Comparison of ENCODE assay signal across 30 mouse cellular contexts in genomic region chr4:108052673-108053072, GRCm38 (mm10). TPM values are rescaled to one million over a fixed set of nuclear protein-coding genes. Genes with fewer than 3 reads are reported as not detected.
DNase-seq lines count a peak whose midpoint lies in the region; ATAC-seq and TF ChIP-seq lines count a peak whose summit lies in the region.
"Had no signal": no experiment of that assay in that cellular context is flagged by ENCODE, and none has a peak within 500 bp of the region (broad histone marks: within the 10 kb centered on the region; RNA-seq: fewer than 3 reads in every experiment).

No protein-coding gene starts in this region.

- no peak for ATAC-seq in heart, embryonic 13.5 days (ENCODE audit: extremely low read depth, insufficient number of reproducible peaks, low FRiP score, low TSS enrichment)
- ATAC-seq in liver, postnatal 0 days, result no peak
- ATAC-seq: forebrain, postnatal 0 days; intestine, postnatal 0 days; Patski had no signal

- H3K4me1 ChIP-seq in heart, embryonic 10.5 days, result peaks cover 24% of the 10 kb centered on the region
- H3K4me1 ChIP-seq in heart, embryonic 13.5 days, result peaks cover 20% of the 10 kb centered on the region
- peaks cover 13% of the 10 kb centered on the region for H3K4me1 ChIP-seq in liver, adult 2 months (ENCODE audit: control insufficient read depth, insufficient read depth, low read length)
- H3K4me1 ChIP-seq in liver, postnatal 0 days (ENCODE audit: insufficient read depth), result no peaks in the 10 kb centered on the region
- H3K4me1 ChIP-seq: embryonic facial prominence, embryonic 10.5 days; embryonic facial prominence, embryonic 13.5 days; hindbrain, embryonic 12.5 days; hindbrain, embryonic 15.5 days had no signal

- no peaks in the 10 kb centered on the region for H3K79me2 ChIP-seq in liver, adult 2 months (ENCODE audit: control insufficient read depth, insufficient read depth, low read length)

- intact Hi-C loops in heart, postnatal 14 days (cut with DNase I), result no loop called here

- WGBS in heart, embryonic 10.5 days, result 48% methylated on average over 8 of the region's 8 CpGs
- 30% methylated on average over 8 of the region's 8 CpGs for WGBS in heart, embryonic 13.5 days
- WGBS in liver, adult 2 months, result 46% methylated on average over 8 of the region's 8 CpGs
- WGBS in liver, postnatal 0 days (ENCODE audit: insufficient replicate concordance), result 74% methylated on average over 8 of the region's 8 CpGs

- peak; percentile 86 for DNase-seq in heart, embryonic 10.5 days (ENCODE audit: low spot score)
- no peak for DNase-seq in heart, adult 11 months
- DNase-seq in heart, postnatal 14 days, result no peak
- peak; percentile 27 for DNase-seq in liver, adult 2 months (ENCODE audit: extremely low read depth, low read depth, low spot score)
- no peak for DNase-seq in liver, postnatal 0 days
- peak; percentile 57 for DNase-seq in yolk sac, embryonic 10.5 days (ENCODE audit: low spot score)
- DNase-seq: adrenal gland, adult 2 months; adrenal gland, postnatal 14 days; B cell, adult 2 months; cerebellum, adult 11-12 months; cerebellum, adult 8-10 months; cerebellum, postnatal 10 days; cerebellum, postnatal 36 days; embryo, embryonic 11 days; forebrain, postnatal 0 days; gastrocnemius, adult 2 months; gastrocnemius, postnatal 14 days; heart, adult 2 months had no signal

- peak overlapping the region; percentile 18; the same call in 1 of the 2 replicates for H3K4me2 ChIP-seq in heart, embryonic 13.5 days
- H3K4me2 ChIP-seq in liver, postnatal 0 days (ENCODE audit: low read depth, low read length), result no peak overlapping the region
- H3K4me2 ChIP-seq: embryonic facial prominence, embryonic 13.5 days; forebrain, embryonic 12.5 days; hindbrain, embryonic 12.5 days; hindbrain, embryonic 15.5 days had no signal

- no peak for TF ChIP-seq EP300 in liver, postnatal 0 days (IDR thresholded peaks at IDR 0.05; ENCODE audit: low read depth)

- peaks cover 63% of the 10 kb centered on the region for H3K36me3 ChIP-seq in heart, embryonic 10.5 days
- peaks cover 86% of the 10 kb centered on the region for H3K36me3 ChIP-seq in heart, embryonic 13.5 days
- H3K36me3 ChIP-seq in liver, adult 2 months (ENCODE audit: control insufficient read depth, insufficient read depth, low read length), result peaks cover 91% of the 10 kb centered on the region
- peaks cover 81% of the 10 kb centered on the region for H3K36me3 ChIP-seq in liver, postnatal 0 days (replicated peaks; ENCODE audit: insufficient read depth, low read length)

- 0 out of 2 replicates have a peak overlapping the region, but pooled peaks have one; percentile 37 for H3K9ac ChIP-seq in heart, embryonic 13.5 days
- H3K9ac ChIP-seq in liver, adult 2 months (ENCODE audit: low read depth, low read length), result no peak overlapping the region
- no peak overlapping the region for H3K9ac ChIP-seq in liver, postnatal 0 days (replicated peaks)
- H3K9ac ChIP-seq: embryonic facial prominence, embryonic 13.5 days; forebrain, embryonic 12.5 days; forebrain, postnatal 0 days; hindbrain, embryonic 12.5 days; hindbrain, embryonic 15.5 days had no signal

- peak overlapping the region; percentile 59 for H3K27ac ChIP-seq in heart, embryonic 10.5 days
- H3K27ac ChIP-seq in heart, embryonic 13.5 days (replicated peaks), result peak overlapping the region; percentile 12; the same call in 1 of the 2 replicates
- H3K27ac ChIP-seq in liver, adult 2 months (replicated peaks; ENCODE audit: insufficient read depth, low read depth, low read length), result peak overlapping the region; percentile 35
- no peak overlapping the region for H3K27ac ChIP-seq in liver, postnatal 0 days (ENCODE audit: low read depth)
- H3K27ac ChIP-seq: embryonic facial prominence, embryonic 10.5 days; embryonic facial prominence, embryonic 13.5 days; forebrain, embryonic 12.5 days; heart, adult 2 months; hindbrain, embryonic 12.5 days; hindbrain, embryonic 15.5 days had no signal

- TF ChIP-seq CTCF in liver, adult 2 months (IDR thresholded peaks at IDR 0.05; ENCODE audit: low read depth, low read length), result no peak
- no peak for TF ChIP-seq CTCF in liver, postnatal 0 days (IDR thresholded peaks at IDR 0.05; ENCODE audit: low read depth)

- no peaks in the 10 kb centered on the region for H3K9me3 ChIP-seq in heart, embryonic 10.5 days
- no peaks in the 10 kb centered on the region for H3K9me3 ChIP-seq in heart, embryonic 13.5 days
- H3K9me3 ChIP-seq in liver, postnatal 0 days (ENCODE audit: low read length), result no peaks in the 10 kb centered on the region
- H3K9me3 ChIP-seq: embryonic facial prominence, embryonic 10.5 days; embryonic facial prominence, embryonic 13.5 days; forebrain, embryonic 12.5 days; G1E; hindbrain, embryonic 12.5 days; hindbrain, embryonic 15.5 days had no signal

- H3K27me3 ChIP-seq in heart, embryonic 10.5 days (ENCODE audit: insufficient read depth, poor library complexity, severe bottlenecking), result no peaks in the 10 kb centered on the region
- H3K27me3 ChIP-seq in heart, embryonic 13.5 days (replicated peaks), result no peaks in the 10 kb centered on the region
- no peaks in the 10 kb centered on the region for H3K27me3 ChIP-seq in liver, adult 2 months (ENCODE audit: control insufficient read depth, insufficient read depth, low read length)
- no peaks in the 10 kb centered on the region for H3K27me3 ChIP-seq in liver, postnatal 0 days (ENCODE audit: insufficient read depth, low read length)
- H3K27me3 ChIP-seq: CH12.LX; embryonic facial prominence, embryonic 13.5 days; forebrain, embryonic 12.5 days; hindbrain, embryonic 12.5 days; hindbrain, embryonic 15.5 days; Patski had no signal

- H3K4me3 ChIP-seq in heart, embryonic 10.5 days, result no peak overlapping the region
- no peak overlapping the region for H3K4me3 ChIP-seq in heart, embryonic 13.5 days
- no peak overlapping the region for H3K4me3 ChIP-seq in liver, adult 2 months (ENCODE audit: insufficient read depth, low read depth, low read length)
- no peak overlapping the region for H3K4me3 ChIP-seq in liver, postnatal 0 days (ENCODE audit: low read depth, low read length)
- H3K4me3 ChIP-seq: embryonic facial prominence, embryonic 10.5 days; embryonic facial prominence, embryonic 13.5 days; erythroblast, embryonic 14.5 days; forebrain, embryonic 12.5 days; gastrocnemius, adult 2 months; heart, adult 2 months; hindbrain, embryonic 12.5 days; hindbrain, embryonic 15.5 days had no signal

- no peak for TF ChIP-seq POLR2A in liver, adult 2 months (IDR thresholded peaks at IDR 0.05; ENCODE audit: extremely low read depth, insufficient read depth, low read length)

RNA-seq across cellular contexts. Expression of gene Podn, which starts 43.6 kb away (rescaled TPM):
- 0.21 and 0.48 TPM in 2 replicates for polyA plus RNA-seq in heart, embryonic 10.5 days (2016; fragmentation: Nextera tagmentation; extraction: Ambion mirVana)
- polyA plus RNA-seq in heart, embryonic 13.5 days (2015; fragmentation: Nextera tagmentation; extraction: Ambion mirVana), result 0.05 and 0.29 TPM in 2 replicates
- total RNA-seq in heart, postnatal 14 days (2021), result 10 to 100 TPM; 16.0 to 31.0 TPM
- 1.9 and 2.7 TPM in 2 replicates for total RNA-seq in liver, adult 2 months (2014; rRNA removed)
- 2.9 and 3.8 TPM in 2 replicates for polyA plus RNA-seq in liver, adult 2 months (2012; rRNA removed)
- polyA plus RNA-seq in liver, postnatal 0 days (2015; fragmentation: Nextera tagmentation; extraction: Ambion mirVana), result 0.34 and 0.43 TPM in 2 replicates
- total RNA-seq: G1E; hematopoietic stem cell, adult 5-6 weeks had no signal
- polyA plus RNA-seq: G1E had no signal

Comparison
In these comparisons a context has a peak if more than half of its experiments do, and no peak if none do; other contexts are left out.
1. DNase-seq: peak in heart, embryonic 10.5 days (single experiment), liver, adult 2 months (single experiment) and yolk sac, embryonic 10.5 days (single experiment); none in heart, adult 11 months (single experiment), heart, postnatal 14 days (0 of 2) and liver, postnatal 0 days (single experiment).